Mouse (Mus musculus): ENCODE data around the gene BC048403.

The BC048403 gene

GRCm38 (mm10) chr10:121739548-121740505, at the start of gene BC048403:
Gene BC048403 (plus strand): TSS chr10:121739937.
- peak; percentile 59 for DNase-seq (ENCODE audit: low read depth, low spot score)

DNA sequence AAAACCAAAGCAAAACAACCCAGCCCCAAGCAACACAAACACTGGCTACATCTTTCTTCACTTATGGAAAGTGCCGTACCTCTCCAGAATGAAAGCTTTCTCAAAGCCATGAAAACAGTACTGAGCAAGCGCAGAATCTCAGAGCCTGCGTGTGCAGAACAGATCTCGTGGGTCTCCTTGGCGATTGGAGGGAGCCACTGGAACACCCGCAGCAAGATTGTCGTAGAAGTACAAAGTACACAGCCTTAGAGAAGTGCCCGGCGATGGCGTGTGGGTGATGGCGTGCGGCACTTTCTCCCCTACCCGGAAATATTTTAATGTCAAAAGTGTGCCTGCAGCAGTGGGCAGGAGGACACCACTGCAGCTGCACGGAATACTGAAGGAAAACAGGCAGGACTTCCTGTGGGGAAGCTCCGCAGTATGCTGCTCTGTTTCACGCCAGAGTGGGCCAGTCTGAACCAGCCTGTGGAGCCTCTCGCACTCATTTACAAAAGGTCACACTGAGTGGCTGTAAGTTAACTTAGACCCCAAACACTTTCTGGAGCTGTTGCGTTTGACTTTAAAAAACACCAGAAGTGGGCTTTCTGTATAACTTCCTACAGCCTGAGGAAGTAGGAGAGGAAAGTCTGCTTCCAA, 46.7 kb upstream of the BC048403 start:
- DNase-seq (ENCODE audit: low read depth, low spot score): no peak

DNA sequence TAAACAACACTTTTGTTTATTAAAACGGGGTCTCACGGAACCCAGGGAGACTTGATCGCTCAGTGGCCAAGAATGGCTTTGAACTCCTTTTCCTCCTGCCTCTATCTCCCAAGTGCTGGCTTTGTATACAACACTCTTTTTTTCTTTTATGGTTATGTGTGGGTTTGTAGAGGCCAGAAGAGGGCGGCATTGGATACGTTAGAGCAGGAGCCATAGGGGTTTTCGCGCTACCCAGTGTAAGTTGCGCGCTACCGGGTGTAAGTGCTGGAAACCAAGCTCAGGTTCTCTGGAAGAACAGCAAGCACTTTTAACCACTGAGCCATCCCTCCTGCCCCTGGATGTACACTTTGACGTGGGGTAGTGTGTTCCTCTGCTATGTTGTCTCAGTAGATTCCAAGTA, 45.2 kb upstream of the BC048403 start:
- DNase-seq (ENCODE audit: low read depth, low spot score): no peak

DNA sequence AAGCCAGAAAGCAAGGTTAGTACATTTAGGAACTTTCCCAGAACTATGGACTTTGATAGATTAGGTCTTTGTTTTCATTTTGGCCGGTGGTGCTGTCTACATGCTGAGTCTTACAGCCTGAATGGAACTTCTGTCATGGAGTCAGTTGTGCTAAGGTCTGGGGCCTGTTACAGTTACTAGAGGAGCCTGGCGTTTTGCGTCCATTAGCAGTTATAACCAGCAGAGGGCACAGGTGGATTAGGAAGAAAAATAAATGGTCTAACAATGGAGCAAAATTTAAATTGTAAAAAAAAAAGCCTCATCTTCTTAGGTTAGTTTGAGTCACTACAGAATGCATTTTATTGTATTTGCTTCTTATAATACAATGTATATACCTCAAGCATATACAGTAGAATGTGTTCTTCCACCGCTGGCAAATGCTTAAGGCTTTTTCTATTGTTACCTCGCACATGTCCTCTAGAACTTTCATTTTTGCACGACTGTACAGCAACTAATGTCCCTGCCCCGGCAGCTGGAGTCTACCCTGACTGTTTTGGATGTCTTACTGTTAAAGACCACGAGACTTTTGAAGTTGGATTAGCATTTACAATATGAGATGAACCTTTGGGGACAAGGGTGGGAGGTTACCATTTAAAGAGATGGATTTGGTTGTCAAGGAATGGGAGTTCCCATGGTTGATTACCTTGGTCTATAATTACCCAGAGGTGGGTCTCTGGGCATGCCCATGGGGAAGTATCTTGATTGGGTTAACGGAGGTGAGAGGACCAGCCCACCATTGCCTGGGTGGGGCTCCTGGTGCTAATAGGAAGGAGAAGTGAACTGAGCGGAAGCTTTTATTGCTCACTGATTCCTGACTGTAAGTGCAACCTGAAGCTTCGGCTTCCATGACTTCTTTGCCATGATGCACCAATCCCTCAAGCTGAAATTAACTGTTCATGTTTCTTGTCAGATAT, 38.2 kb upstream of the BC048403 start:
- no peak for DNase-seq (ENCODE audit: low read depth, low spot score)

- peak; percentile 93 for DNase-seq (ENCODE audit: low read depth, low spot score)
These were observed 36.1 kb upstream of the BC048403 start for GRCm38 (mm10) chr10:121703619-121704018.

DNA sequence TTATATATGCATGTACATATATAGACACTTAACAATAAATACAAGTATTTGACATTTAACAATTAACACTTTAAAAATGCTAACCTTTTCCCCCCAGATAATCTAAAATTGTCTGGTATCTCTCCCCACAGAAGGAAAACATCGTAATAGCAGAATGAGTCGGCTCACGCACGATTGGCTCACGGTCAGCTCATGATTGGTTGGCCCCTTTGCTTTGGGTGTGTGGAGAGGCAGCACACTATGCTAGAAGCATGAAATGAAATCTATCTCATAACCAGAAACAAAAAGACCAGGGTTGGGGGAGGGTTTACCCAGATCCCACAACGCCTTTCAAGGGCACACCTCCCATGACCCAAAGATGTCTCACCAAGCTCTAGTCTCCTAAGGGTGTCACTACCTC, 34.9 kb upstream of the BC048403 start:
- no peak for DNase-seq (ENCODE audit: low read depth, low spot score)

DNA sequence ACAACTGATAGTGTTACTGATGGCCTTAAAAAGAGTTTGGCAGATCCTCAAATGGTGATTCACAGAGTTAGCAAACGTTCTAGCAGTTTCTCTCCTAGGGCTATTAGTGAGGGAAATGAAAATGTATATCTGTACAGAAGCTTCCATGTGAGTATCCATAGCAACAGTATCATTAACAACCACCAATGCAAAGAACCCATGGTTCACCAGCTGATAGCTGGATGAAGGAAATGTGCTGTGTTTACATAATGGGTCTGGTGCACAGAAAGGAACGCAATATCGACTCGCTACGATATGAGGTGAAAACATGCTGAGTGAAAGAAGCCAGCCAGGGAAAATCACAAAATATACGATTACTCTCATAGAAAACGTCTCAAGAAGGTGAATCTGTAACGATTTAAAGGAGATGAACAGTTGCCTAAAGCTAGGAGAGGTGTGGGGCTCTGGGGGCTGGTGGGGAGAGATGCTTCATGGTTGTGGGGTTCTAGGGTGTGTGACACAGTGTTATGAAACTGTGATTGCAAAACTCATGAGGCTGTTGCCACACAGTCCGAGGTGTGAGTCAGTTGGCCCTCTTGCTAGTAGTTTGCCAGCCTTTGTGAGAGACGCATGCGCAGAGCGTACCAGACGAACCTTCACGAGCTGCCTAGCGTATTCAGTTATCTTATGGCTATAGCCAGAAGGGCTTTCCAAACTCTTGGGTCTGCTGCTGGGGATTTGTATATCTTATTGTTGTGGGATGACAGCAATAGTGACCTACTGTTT, 34.2 kb upstream of the BC048403 start:
- no peak for DNase-seq (ENCODE audit: low read depth, low spot score)

GRCm38 (mm10) chr10:121716862-121717261, 22.9 kb upstream of the BC048403 start:
- no peak for DNase-seq (ENCODE audit: low read depth, low spot score)

- no peak for DNase-seq (ENCODE audit: low read depth, low spot score)
These were observed 20.7 kb upstream of the BC048403 start for GRCm38 (mm10) chr10:121718896-121719585.

- no peak for DNase-seq (ENCODE audit: low read depth, low spot score)
These were observed 19.0 kb upstream of the BC048403 start for GRCm38 (mm10) chr10:121720701-121721100.

DNA sequence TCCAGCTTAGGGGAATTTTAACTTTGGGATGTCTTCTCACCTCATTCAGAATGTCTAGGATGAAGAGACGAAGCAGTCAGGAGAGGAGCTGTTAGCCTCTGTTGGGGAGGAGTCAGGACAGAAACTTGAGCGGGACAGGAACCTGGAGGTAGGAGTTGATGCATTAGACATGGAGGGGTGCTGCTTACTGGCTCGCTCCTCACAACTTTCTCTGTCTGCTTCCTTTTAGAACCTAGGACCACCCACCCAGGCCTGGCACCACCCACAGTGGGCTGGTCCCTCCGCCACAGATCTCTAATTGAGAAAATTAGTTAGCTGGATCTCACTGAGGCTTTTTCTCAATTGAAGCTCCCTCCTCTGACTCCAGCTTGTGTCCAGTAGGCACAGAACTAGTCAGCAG, 13.2 kb upstream of the BC048403 start:
- no peak for DNase-seq (ENCODE audit: low read depth, low spot score)

GRCm38 (mm10) chr10:121727151-121727550, 12.6 kb upstream of the BC048403 start:
- no peak for DNase-seq (ENCODE audit: low read depth, low spot score)

GRCm38 (mm10) chr10:121728226-121728625, 11.5 kb upstream of the BC048403 start:
- no peak for DNase-seq (ENCODE audit: low read depth, low spot score)

GRCm38 (mm10) chr10:121731048-121731725, 8.6 kb upstream of the BC048403 start:
- no peak for DNase-seq (ENCODE audit: low read depth, low spot score)

DNA sequence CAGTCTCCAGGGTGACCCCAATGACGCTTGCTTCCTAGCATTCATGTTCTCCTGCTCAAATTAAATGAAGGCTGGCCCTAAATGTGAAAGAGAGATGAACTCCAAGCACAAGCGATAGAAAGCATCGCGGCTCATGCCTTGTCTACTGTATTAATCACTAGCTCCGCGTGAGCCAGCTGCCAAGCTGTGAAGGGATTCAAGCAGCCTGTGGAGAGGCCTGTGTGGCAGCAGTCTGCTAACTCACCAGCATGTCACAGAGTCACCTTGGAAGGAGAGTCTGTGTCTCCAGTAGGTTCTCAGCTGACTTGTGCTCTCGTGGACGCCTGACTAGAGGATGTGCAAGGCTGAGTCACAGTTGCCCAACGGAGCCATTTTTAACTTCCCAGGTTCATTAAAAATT, 7.2 kb upstream of the BC048403 start:
- DNase-seq (ENCODE audit: low read depth, low spot score): no peak

DNA sequence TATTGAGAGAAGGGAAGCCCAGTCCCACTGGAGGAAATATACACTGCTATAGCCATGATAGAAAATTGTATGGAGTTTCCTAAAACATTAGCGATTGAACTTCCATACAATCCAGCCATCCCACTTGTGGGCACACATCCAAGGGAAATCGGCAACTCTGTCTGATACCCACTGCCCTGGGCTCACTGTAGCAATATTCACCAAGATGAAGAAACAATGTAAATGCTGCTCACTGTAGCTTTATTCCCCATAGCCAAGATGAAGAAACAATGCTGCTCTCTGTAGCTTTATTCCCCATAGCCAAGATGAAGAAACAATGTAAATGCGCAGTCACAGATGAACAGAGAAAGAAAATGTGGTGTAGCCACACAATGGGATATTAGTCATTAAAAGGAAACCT, 2.5 kb upstream of the BC048403 start:
- no peak for DNase-seq (ENCODE audit: low read depth, low spot score)

- no peak for DNase-seq (ENCODE audit: low read depth, low spot score)
These were observed 2.6 kb downstream of the BC048403 start for GRCm38 (mm10) chr10:121742336-121742735.

DNA sequence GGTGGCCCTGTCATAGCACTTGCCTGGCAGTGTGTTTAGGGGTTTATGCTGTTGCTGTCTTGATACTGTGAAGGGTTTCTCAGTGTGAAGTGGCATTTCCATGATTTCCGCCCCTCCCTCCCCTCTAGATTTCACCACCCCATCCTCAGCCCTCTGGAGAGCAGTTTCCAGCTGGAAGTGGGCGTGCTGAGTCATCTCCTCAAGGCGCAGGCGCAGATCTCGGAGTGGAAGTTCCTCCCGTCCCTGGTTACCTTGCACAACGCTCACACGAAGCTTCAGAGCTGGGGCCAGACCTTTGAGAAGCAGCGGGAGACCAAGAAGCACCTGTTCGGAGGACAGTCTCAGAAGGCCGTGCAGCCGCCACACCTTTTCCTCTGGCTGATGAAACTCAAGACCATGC, 10.4 kb downstream of the BC048403 start:
- no peak for DNase-seq (ENCODE audit: low read depth, low spot score)

DNA sequence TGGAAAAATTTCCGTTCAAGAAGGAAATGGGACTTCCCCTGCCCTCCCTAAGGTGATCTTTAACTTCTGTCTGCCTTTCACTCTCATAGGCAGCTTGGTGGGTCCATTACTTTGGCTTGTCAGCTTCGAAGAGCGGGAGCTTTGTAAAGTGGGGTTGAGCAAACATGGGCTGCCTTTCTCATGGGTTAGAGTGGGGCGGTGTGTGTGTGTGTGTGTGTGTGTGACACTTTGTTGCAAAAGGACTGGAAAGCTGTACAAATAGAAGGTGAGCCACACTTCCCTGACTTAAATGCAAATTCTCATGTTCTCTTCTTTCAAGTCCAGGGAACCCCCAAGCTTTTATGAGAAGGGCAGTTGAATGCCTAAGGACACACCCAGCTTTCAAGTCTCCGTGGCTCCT, 14.5 kb downstream of the BC048403 start:
- no peak for DNase-seq (ENCODE audit: low read depth, low spot score)

DNA sequence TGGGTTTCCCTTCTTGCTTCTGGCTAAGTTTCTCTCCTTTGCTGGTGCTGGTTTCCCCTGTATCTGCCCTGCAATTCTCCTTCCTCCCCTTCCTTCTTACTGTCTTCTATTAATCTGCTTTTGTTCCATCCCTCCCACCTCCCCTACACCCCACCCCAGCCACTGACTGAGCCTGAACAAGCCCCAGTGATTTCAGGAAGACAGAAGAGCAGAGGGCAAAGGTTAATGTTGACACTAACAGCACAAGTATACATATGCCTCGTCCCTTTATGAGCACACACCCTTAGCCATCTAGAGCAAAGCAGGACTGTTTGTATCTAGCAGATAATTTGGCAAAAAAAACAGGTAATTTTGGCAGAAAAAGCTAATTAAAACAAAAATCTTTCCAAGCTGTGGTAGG, 16.1 kb downstream of the BC048403 start:
- no peak for DNase-seq (ENCODE audit: low read depth, low spot score)

All from skeletal muscle tissue, adult 2 months (tissue).